Mouse (Mus musculus) liver, postnatal 0 days (tissue): Measurements from ENCODE around the gene Pip4k2b. TPM values are rescaled to one million over a fixed set of nuclear protein-coding genes. Genes with fewer than 3 reads are reported as not detected.

ENCODE experiments used
- ATAC-seq: fragments of 200-750 bp; cut with Nextera tagmentation; 2 replicates; pipeline ENCODE4 v1.8.0; 2017; ENCODE audit warnings: mild to moderate bottlenecking, moderate library complexity
- DNase-seq: peaks from one replicate; pipeline ENCODE4 v3.0.0-alpha.2; 2016
- H3K27ac ChIP-seq: fragments of 300-500 bp; sonication (generic); 2 replicates; pipeline ENCODE4 v1.5.1; 2014; ENCODE audit warnings: antibody characterized with exemption, moderate library complexity, mild to moderate bottlenecking, low read depth
- H3K27me3 ChIP-seq: fragments of 300-500 bp; sonication (generic); 2 replicates; pipeline ENCODE4 v1.6.1; 2014; ENCODE audit warnings: low read length, control low read depth, mixed read lengths; ENCODE audit not compliant: insufficient read depth
- H3K36me3 ChIP-seq: fragments of 300-500 bp; sonication (generic); replicated peaks from 2 replicates; pipeline ENCODE4 v1.6.1; 2014; ENCODE audit warnings: mild to moderate bottlenecking, control low read depth, low read length, moderate library complexity, mixed read lengths; ENCODE audit not compliant: insufficient read depth
- H3K4me1 ChIP-seq: fragments of 300-500 bp; sonication (generic); 2 replicates; pipeline ENCODE4 v1.6.1; 2014; ENCODE audit warnings: antibody characterized with exemption, mild to moderate bottlenecking, control low read depth; ENCODE audit not compliant: insufficient read depth
- H3K4me2 ChIP-seq: fragments of 300-500 bp; sonication (generic); 2 replicates; pipeline ENCODE4 v1.6.1; 2014; ENCODE audit warnings: low read depth, mild to moderate bottlenecking, low read length, moderate library complexity, mixed read lengths
- H3K4me3 ChIP-seq: fragments of 300-500 bp; sonication (generic); 2 replicates; pipeline ENCODE4 v1.5.1; 2014; ENCODE audit warnings: low read depth, low read length
- H3K9ac ChIP-seq: fragments of 300-500 bp; sonication (generic); replicated peaks from 2 replicates; pipeline ENCODE4 v1.6.1; 2014; ENCODE audit warnings: mild to moderate bottlenecking, moderate library complexity
- H3K9me3 ChIP-seq: fragments of 300-500 bp; sonication (generic); 2 replicates; pipeline ENCODE4 v1.6.1; 2016; ENCODE audit warnings: mild to moderate bottlenecking, control low read depth, low read length, mixed read lengths
- CTCF ChIP-seq: sonication (generic); IDR thresholded peaks from 2 replicates; pipeline ENCODE4 v1.5.1; 2016; ENCODE audit warnings: antibody characterized with exemption, low read depth
- EP300 ChIP-seq: IDR thresholded peaks from 2 replicates; pipeline ENCODE4 v1.6.1; 2016; ENCODE audit warnings: antibody characterized with exemption, low read depth, mild to moderate bottlenecking
- WGBS: fragments of 180-500 bp; shearing (Covaris S2); extraction: QIAGEN DNeasy Blood & Tissue Kit; methylation state at CpG from one replicate; pipeline ENCODE4 v1.1.7; 2014; ENCODE audit not compliant: insufficient replicate concordance; 5-methylcytosine and 5-hydroxymethylcytosine counted together
- polyA plus RNA-seq: library from polyadenylated mRNA; unstranded; fragments of >200 nt; fragmentation: Nextera tagmentation; extraction: Ambion mirVana; gene quantifications from 2 replicates; pipeline ENCODE4 v1.2.1, GENCODE M21; 2015

Pip4k2b gene
- polyA plus RNA-seq, 1 experiment from 2014 or later: 0.59 TPM

- 87% methylated on average over 4 of the region's 4 CpGs for WGBS
- DNase-seq: no peak
- 0 out of 2 replicates have a peak, but pooled peaks cover 5% of the 10 kb centered on the region for H3K4me1 ChIP-seq
- H3K27ac ChIP-seq: no peak overlapping the region
- no peak for ATAC-seq
- 0 out of 2 replicates have a peak, but pooled peaks cover 2% of the 10 kb centered on the region for H3K9me3 ChIP-seq
- no peak overlapping the region for H3K9ac ChIP-seq
- no peak overlapping the region for H3K4me2 ChIP-seq
- no peaks in the 10 kb centered on the region for H3K27me3 ChIP-seq
- TF ChIP-seq CTCF (no peak), EP300 (no peak)
- H3K36me3 ChIP-seq: peaks cover 50% of the 10 kb centered on the region
- H3K4me3 ChIP-seq: no peak overlapping the region
These were observed 23.2 kb downstream of the Pip4k2b start for GRCm38 (mm10) chr11:97721338-97721737.

GRCm38 (mm10) chr11:97719041-97719440 lies 25.5 kb downstream of the Pip4k2b start:
- H3K9ac ChIP-seq: no peak overlapping the region
- no peak overlapping the region for H3K4me2 ChIP-seq
- peak overlapping the region; percentile 81 for H3K27ac ChIP-seq
- no peak for DNase-seq
- H3K27me3 ChIP-seq: no peaks in the 10 kb centered on the region
- H3K9me3 ChIP-seq: 0 out of 2 replicates have a peak, but pooled peaks cover 2% of the 10 kb centered on the region
- no peak for TF ChIP-seq CTCF
- no peak for TF ChIP-seq EP300
- peaks cover 9% of the 10 kb centered on the region; the same call in 1 of the 2 replicates for H3K4me1 ChIP-seq
- WGBS: 64% methylated on average over 4 of the region's 4 CpGs
- H3K36me3 ChIP-seq: peaks cover 43% of the 10 kb centered on the region
- no peak overlapping the region for H3K4me3 ChIP-seq
- no peak for ATAC-seq

GRCm38 (mm10) chr11:97718281-97718860 lies 26.1 kb downstream of the Pip4k2b start:
- DNase-seq (peak; percentile 53), ATAC-seq (peak; percentile 20)
- Histone ChIP-seq H3K4me2 (no peak overlapping the region), H3K9ac (no peak overlapping the region), H3K27me3 (no peaks in the 10 kb centered on the region), H3K36me3 (peaks cover 45% of the 10 kb centered on the region), H3K9me3 (0 out of 2 replicates have a peak, but pooled peaks cover 2% of the 10 kb centered on the region), H3K4me1 (peaks cover 9% of the 10 kb centered on the region; the same call in 1 of the 2 replicates), H3K4me3 (no peak overlapping the region), H3K27ac (peak overlapping the region; percentile 81)
- no peak for TF ChIP-seq CTCF
- TF ChIP-seq EP300: no peak
- WGBS: 44% methylated on average over 15 of the region's 15 CpGs

DNA sequence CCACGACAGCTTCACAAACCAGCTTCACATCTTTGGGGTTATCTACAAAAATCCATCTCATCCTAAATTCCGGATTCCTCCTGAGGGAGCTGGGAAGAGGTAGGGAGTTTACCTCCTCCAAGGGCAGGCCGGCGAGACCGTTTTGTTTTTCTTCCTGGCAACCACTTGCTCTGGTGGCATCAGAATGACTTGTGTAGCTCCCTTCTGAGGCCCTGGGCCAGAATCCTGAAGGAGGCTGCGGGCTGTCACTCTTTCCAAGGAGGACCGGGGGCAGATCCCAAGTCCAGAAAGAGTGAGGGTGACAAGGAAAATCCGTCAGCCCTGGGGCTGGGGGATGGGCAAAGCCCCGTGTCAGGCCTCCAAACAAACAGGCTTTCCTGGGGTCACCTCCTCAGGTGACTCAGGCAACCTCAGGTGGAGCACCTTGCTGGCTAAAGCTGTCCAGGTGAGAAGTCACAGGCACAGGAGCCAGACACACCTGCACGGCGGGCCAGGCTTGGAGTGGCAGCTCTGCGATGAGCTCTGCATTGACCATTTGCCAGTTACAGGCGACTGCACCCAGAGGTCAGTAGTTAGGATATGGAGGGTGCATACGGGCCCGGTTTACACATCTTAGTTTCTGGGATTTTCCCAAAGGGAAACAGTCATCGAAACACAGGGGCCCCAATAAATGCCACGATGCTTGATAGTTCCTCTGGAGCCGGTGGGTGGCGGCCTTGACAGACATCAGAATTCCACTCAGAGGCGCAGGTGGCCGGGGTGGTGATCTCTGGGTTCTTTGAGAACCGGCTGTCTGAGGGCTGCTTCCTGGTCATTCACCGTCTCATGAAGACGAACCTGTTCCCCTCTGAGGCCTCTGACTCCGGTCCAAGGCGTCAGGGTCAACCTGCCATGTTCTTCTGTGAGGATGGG lies 26.9 kb downstream of the Pip4k2b start:
- Histone ChIP-seq H3K4me1 (peaks cover 9% of the 10 kb centered on the region; the same call in 1 of the 2 replicates), H3K4me3 (no peak overlapping the region), H3K27me3 (no peaks in the 10 kb centered on the region), H3K4me2 (no peak overlapping the region), H3K9ac (no peak overlapping the region), H3K36me3 (peaks cover 49% of the 10 kb centered on the region), H3K27ac (peak overlapping the region; percentile 81), H3K9me3 (0 out of 2 replicates have a peak, but pooled peaks cover 2% of the 10 kb centered on the region)
- DNase-seq (no peak), ATAC-seq (no peak)
- TF ChIP-seq EP300: no peak
- no peak for TF ChIP-seq CTCF
- WGBS: 76% methylated on average over 26 of the region's 26 CpGs

- no peak for DNase-seq
- Histone ChIP-seq H3K4me2 (no peak overlapping the region), H3K9ac (no peak overlapping the region), H3K27ac (no peak overlapping the region; the same call in 1 of the 2 replicates), H3K27me3 (no peaks in the 10 kb centered on the region), H3K36me3 (peaks cover 49% of the 10 kb centered on the region), H3K4me3 (no peak overlapping the region), H3K4me1 (peaks cover 9% of the 10 kb centered on the region; the same call in 1 of the 2 replicates), H3K9me3 (no peaks in the 10 kb centered on the region)
- TF ChIP-seq EP300 (no peak), CTCF (no peak)
- ATAC-seq: no peak
- 85% methylated on average over 8 of the region's 8 CpGs for WGBS
These were observed 28.5 kb downstream of the Pip4k2b start for GRCm38 (mm10) chr11:97716021-97716420.
